Comparison of ENCODE assay signal across 14 mouse cellular contexts in the genomic region with DNA sequence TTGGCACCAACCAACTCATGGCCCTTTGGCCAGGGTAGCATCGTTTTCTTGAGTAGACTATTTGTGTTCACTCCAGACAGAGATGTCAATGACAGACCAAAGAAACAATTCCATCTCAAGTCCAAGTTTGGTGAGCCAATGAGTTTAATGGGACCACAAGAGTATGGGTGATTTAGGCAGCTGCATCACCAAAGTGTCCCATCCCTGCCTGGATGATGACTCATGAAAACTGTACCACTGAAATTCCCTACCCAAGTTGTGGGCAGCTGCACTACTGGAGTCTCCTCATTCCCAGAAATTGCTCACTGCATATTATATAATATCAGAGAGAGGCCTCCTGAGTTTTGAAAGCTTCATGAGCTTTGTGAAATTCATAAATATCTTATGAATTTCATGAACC.
"Had no signal": no experiment of that assay in that cellular context is flagged by ENCODE, and none has a peak within 500 bp of the region (broad histone marks: within the 10 kb centered on the region; RNA-seq: fewer than 3 reads in every experiment).

No protein-coding gene starts in this region.

- H3K36me3 ChIP-seq: neural tube, embryonic 15.5 days; stomach, embryonic 15.5 days had no signal

- H3K27me3 ChIP-seq: neural tube, embryonic 15.5 days; stomach, embryonic 15.5 days had no signal

- DNase-seq: retina, postnatal 1 day; right cerebral cortex, adult 18-20 months; right cerebral cortex, postnatal 14 days; right cerebral cortex, postnatal 25 days; right cerebral cortex, postnatal 4 days; spleen, adult 18-20 months; thymus, adult 18-20 months; thymus, adult 2 months; thymus, postnatal 14 days; thymus, postnatal 25 days; thymus, postnatal 36 days; thymus, postnatal 4 days had no signal

- H3K4me2 ChIP-seq: neural tube, embryonic 15.5 days; stomach, embryonic 15.5 days had no signal

- H3K4me3 ChIP-seq: neural tube, embryonic 15.5 days; stomach, embryonic 15.5 days had no signal
